ENCODE assay signal across 21 mouse cellular contexts in the genomic region with DNA sequence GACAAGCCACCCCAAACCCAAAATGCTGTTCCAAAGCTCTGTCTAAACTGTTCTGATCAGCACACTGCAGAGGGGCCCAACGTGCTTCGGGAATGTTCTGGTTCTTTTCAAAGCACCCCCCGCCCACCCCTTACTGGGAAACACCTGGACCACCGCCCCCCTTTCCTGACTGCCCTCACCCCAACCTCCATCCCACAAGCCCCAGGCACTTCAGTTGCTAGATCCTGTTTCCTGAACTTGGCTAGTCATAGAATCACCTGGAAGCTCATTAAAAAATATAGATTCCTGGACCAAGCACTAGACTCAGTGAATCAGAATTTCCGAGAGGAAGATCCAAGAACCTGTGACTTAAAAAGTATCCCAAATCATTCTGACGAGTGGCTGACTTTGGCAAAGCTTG.
DNase-seq lines count a peak whose midpoint lies in the region; ATAC-seq and TF ChIP-seq lines count a peak whose summit lies in the region.
"Had no signal": no experiment of that assay in that cellular context is flagged by ENCODE, and none has a peak within 500 bp of the region (broad histone marks: within the 10 kb centered on the region; RNA-seq: fewer than 3 reads in every experiment).

No protein-coding gene starts in this region.

- peak overlapping the region; percentile 11; the same call in 1 of the 2 replicates for H3K27ac ChIP-seq in embryonic fibroblast, embryonic 13.5 days (ENCODE audit: insufficient read depth, low read length)
- no peak overlapping the region for H3K27ac ChIP-seq in limb, embryonic 14.5 days (replicated peaks; ENCODE audit: low read depth, low read length)
- H3K27ac ChIP-seq in forebrain, embryonic 10.5 days, result no peak overlapping the region
- H3K27ac ChIP-seq: embryonic facial prominence, embryonic 13.5 days; forebrain, embryonic 13.5 days; forebrain, embryonic 15.5 days had no signal

- H3K27me3 ChIP-seq in limb, embryonic 14.5 days (ENCODE audit: control insufficient read depth, insufficient read depth, low read length), result no peaks in the 10 kb centered on the region
- no peaks in the 10 kb centered on the region for H3K27me3 ChIP-seq in myocyte (ENCODE audit: control insufficient read depth, insufficient read depth, insufficient read length)
- H3K27me3 ChIP-seq in forebrain, embryonic 10.5 days (ENCODE audit: poor library complexity, severe bottlenecking), result no peaks in the 10 kb centered on the region
- H3K27me3 ChIP-seq: embryonic facial prominence, embryonic 13.5 days; forebrain, embryonic 13.5 days; forebrain, embryonic 15.5 days had no signal

- intact Hi-C loops in left cerebral cortex, postnatal 4 days (cut with DNase I), result no loop called here

- H3K4me3 ChIP-seq in embryonic fibroblast, embryonic 13.5 days (ENCODE audit: insufficient read depth, low read length), result no peak overlapping the region
- H3K4me3 ChIP-seq in limb, embryonic 14.5 days (replicated peaks; ENCODE audit: low read length), result no peak overlapping the region
- no peak overlapping the region for H3K4me3 ChIP-seq in myocyte
- no peak overlapping the region for H3K4me3 ChIP-seq in forebrain, embryonic 10.5 days
- H3K4me3 ChIP-seq: embryonic facial prominence, embryonic 13.5 days; erythroblast, embryonic 14.5 days; forebrain, embryonic 13.5 days; forebrain, embryonic 15.5 days had no signal

- H3K9me3 ChIP-seq in limb, embryonic 14.5 days (ENCODE audit: control insufficient read depth, low read length), result no peaks in the 10 kb centered on the region
- no peaks in the 10 kb centered on the region; the same call in 1 of the 2 replicates for H3K9me3 ChIP-seq in forebrain, embryonic 10.5 days
- H3K9me3 ChIP-seq: embryonic facial prominence, embryonic 13.5 days; forebrain, embryonic 15.5 days had no signal

- peak; percentile 70 for ATAC-seq in limb, embryonic 14.5 days (ENCODE audit: low FRiP score, low read depth)
- ATAC-seq: activated CD4-positive, CD25-positive, alpha-beta regulatory T cell, adult 4 months; forebrain, embryonic 13.5 days; forebrain, embryonic 15.5 days; forebrain, postnatal 0 days had no signal

- H3K9ac ChIP-seq in limb, embryonic 14.5 days (ENCODE audit: low read depth, low read length, severe bottlenecking), result no peak overlapping the region
- H3K9ac ChIP-seq: embryonic facial prominence, embryonic 13.5 days; forebrain, embryonic 13.5 days; forebrain, embryonic 15.5 days; forebrain, postnatal 0 days had no signal

- TF ChIP-seq CTCF in embryonic fibroblast, embryonic 13.5 days (IDR thresholded peaks at IDR 0.05; ENCODE audit: borderline replicate concordance, insufficient read depth, low read length), result no peak

- H3K79me2 ChIP-seq in myocyte (ENCODE audit: control insufficient read depth, insufficient read depth), result no peaks in the 10 kb centered on the region

- no peaks in the 10 kb centered on the region for H3K36me3 ChIP-seq in limb, embryonic 14.5 days (ENCODE audit: control insufficient read depth, insufficient read depth, low read length)
- no peaks in the 10 kb centered on the region for H3K36me3 ChIP-seq in myocyte (ENCODE audit: control insufficient read depth, insufficient read depth)
- H3K36me3 ChIP-seq in forebrain, embryonic 10.5 days (replicated peaks), result no peaks in the 10 kb centered on the region
- H3K36me3 ChIP-seq: embryonic facial prominence, embryonic 13.5 days; forebrain, embryonic 15.5 days had no signal

- no peak overlapping the region for H3ac ChIP-seq in myocyte (ENCODE audit: control insufficient read depth, insufficient read length)

- H3K4me2 ChIP-seq in limb, embryonic 14.5 days (replicated peaks; ENCODE audit: low read depth, low read length, severe bottlenecking), result no peak overlapping the region
- peak overlapping the region; percentile 14 for H3K4me2 ChIP-seq in myocyte (ENCODE audit: low read depth)
- H3K4me2 ChIP-seq: embryonic facial prominence, embryonic 13.5 days; forebrain, embryonic 13.5 days; forebrain, embryonic 15.5 days had no signal

- no peak for TF ChIP-seq POLR2A in embryonic fibroblast, embryonic 13.5 days (IDR thresholded peaks at IDR 0.05; ENCODE audit: low read depth, low read length)
- no peak for TF ChIP-seq POLR2A in limb, embryonic 14.5 days (IDR thresholded peaks at IDR 0.05; ENCODE audit: borderline replicate concordance, extremely low read depth, insufficient read depth, insufficient read length)
- no peak for TF ChIP-seq POLR2A in myocyte (IDR thresholded peaks at IDR 0.05; ENCODE audit: insufficient read length, low read depth)

- peak; percentile 12 for DNase-seq in heart, adult 11 months
- DNase-seq in heart, postnatal 4 days, result no peak
- DNase-seq in limb, embryonic 14.5 days (ENCODE audit: low spot score), result peak; percentile 71
- no peak for DNase-seq in left cerebral cortex, postnatal 4 days
- DNase-seq in forebrain, embryonic 10.5 days (ENCODE audit: extremely low spot score, low spot score), result no peak
- DNase-seq: adrenal gland, adult 8-10 months; adrenal gland, postnatal 14 days; adrenal gland, postnatal 36 days; cerebellum, adult 11-12 months; cerebellum, adult 2 months; cerebellum, adult 9-10 months; cerebellum, postnatal 10 days; cerebellum, postnatal 25 days; forebrain, postnatal 0 days had no signal

- WGBS in limb, embryonic 14.5 days, result 43% methylated on average over 6 of the region's 6 CpGs
- 98% methylated on average over 6 of the region's 6 CpGs for WGBS in forebrain, embryonic 10.5 days

- no peaks in the 10 kb centered on the region; the same call in 1 of the 2 replicates for H3K4me1 ChIP-seq in embryonic fibroblast, embryonic 13.5 days (ENCODE audit: control insufficient read depth, insufficient read depth, low read length)
- no peaks in the 10 kb centered on the region for H3K4me1 ChIP-seq in limb, embryonic 14.5 days (ENCODE audit: control insufficient read depth, insufficient read depth, low read length)
- H3K4me1 ChIP-seq in forebrain, embryonic 10.5 days, result peaks cover 5% of the 10 kb centered on the region
- H3K4me1 ChIP-seq: embryonic facial prominence, embryonic 13.5 days; forebrain, embryonic 13.5 days; forebrain, embryonic 15.5 days had no signal

TF ChIP-seq in myocyte, 11 proteins besides CTCF, POLR2A, EP300 and RAD21:
- no peak for TF ChIP-seq MYOD1 (IDR thresholded peaks at IDR 0.05; ENCODE audit: control insufficient read depth in 1 of 3, insufficient read length in 2 of 3, low read depth in 2 of 3)
- no peak for TF ChIP-seq TCF12 (IDR thresholded peaks at IDR 0.05; ENCODE audit: insufficient read depth, poor library complexity, severe bottlenecking)
- no peak for TF ChIP-seq TCF3 (IDR thresholded peaks at IDR 0.05; ENCODE audit: insufficient read length, low read depth)
- TF ChIP-seq E2F4 (IDR thresholded peaks at IDR 0.05; ENCODE audit: insufficient read depth), result no peak
- no peak for TF ChIP-seq CEBPB (IDR thresholded peaks at IDR 0.05; ENCODE audit: insufficient read depth, poor library complexity, severe bottlenecking)
- no peak for TF ChIP-seq USF1 (IDR thresholded peaks at IDR 0.05; ENCODE audit: low read depth)
- TF ChIP-seq MAX (IDR thresholded peaks at IDR 0.05; ENCODE audit: low read depth), result no peak
- no peak for TF ChIP-seq MYOG (IDR thresholded peaks at IDR 0.05; ENCODE audit: control insufficient read depth in 1 of 3, insufficient read depth in 1 of 3, insufficient read length in 2 of 3, low read depth in 2 of 3)
- no peak for TF ChIP-seq SRF (IDR thresholded peaks at IDR 0.05; ENCODE audit: control insufficient read depth, insufficient read length, low read depth)
- TF ChIP-seq REST (IDR thresholded peaks at IDR 0.05; ENCODE audit: insufficient read depth, insufficient read length), result no peak
- TF ChIP-seq POLR2AphosphoS2 (IDR thresholded peaks at IDR 0.05; ENCODE audit: insufficient read length, low read depth), result no peak

Comparison
In these comparisons a context has a peak if more than half of its experiments do, and no peak if none do; other contexts are left out.
1. DNase-seq: peak in heart, adult 11 months (single experiment) and limb, embryonic 14.5 days (single experiment); none in heart, postnatal 4 days (single experiment), left cerebral cortex, postnatal 4 days (single experiment) and forebrain, embryonic 10.5 days (single experiment).